Mouse (Mus musculus) gastrocnemius, adult 8-10 months (tissue): Measurements from ENCODE around the gene Fam3b. TPM values are rescaled to one million over a fixed set of nuclear protein-coding genes. Genes with fewer than 3 reads are reported as not detected.

ENCODE experiments used
- DNase-seq, 2 experiments: peaks; one replicate each; pipeline ENCODE4 v3.0.0; 2022; ENCODE audit warnings: low spot score in 2 of 2
- total RNA-seq, 4 experiments: library from RNA; stranded (reverse); gene quantifications; 2 replicates each; pipeline ENCODE4 v1.2.4; 2022

Fam3b gene
- not detected for total RNA-seq

- DNase-seq, result no peak
Observed at GRCm38 (mm10) chr16:97514099-97514940, at the start of gene Fam3b. TSS of gene Fam3b (minus strand) at chr16:97514816.

DNA sequence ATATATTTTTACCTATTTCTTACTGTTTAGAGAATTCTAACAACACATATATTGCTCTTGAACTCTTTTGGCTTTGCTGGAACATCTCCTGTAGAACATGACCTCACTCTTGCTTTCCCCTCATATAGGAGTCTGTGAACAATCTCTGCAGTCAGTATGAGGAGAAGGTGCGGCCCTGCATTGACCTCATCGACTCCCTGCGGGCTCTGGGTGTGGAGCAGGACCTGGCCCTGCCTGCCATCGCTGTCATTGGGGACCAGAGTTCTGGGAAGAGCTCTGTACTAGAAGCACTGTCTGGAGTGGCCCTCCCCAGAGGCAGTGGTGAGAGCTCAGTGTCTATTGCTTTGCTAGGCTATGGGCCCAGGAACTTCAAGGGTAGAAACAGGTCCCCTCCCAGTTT is 29.7 kb upstream of the Fam3b start:
- DNase-seq, result no peak

DNA sequence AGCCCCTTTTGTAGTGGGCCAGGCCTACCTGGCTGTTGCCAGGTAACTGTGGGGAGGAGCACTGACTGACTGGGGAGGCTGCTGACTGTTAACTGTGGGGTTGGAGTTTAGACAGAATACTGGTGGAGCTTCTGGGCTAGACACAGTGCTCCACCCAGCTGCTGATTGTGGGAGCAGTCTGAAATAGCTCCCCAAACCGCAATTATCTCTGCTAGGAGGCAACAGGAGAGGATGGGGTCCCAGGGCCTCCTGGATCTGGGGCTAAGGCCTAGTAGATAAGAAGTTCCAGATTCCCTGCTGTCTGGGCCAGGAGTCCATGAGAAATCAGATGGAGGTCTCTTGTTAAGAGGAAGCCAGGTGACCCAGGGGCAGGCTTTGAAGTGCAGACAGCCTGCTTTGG is 22.2 kb upstream of the Fam3b start:
- no peak for DNase-seq

GRCm38 (mm10) chr16:97535808-97536413 is 21.3 kb upstream of the Fam3b start:
- DNase-seq, result peak; percentile 28 to 45

DNA sequence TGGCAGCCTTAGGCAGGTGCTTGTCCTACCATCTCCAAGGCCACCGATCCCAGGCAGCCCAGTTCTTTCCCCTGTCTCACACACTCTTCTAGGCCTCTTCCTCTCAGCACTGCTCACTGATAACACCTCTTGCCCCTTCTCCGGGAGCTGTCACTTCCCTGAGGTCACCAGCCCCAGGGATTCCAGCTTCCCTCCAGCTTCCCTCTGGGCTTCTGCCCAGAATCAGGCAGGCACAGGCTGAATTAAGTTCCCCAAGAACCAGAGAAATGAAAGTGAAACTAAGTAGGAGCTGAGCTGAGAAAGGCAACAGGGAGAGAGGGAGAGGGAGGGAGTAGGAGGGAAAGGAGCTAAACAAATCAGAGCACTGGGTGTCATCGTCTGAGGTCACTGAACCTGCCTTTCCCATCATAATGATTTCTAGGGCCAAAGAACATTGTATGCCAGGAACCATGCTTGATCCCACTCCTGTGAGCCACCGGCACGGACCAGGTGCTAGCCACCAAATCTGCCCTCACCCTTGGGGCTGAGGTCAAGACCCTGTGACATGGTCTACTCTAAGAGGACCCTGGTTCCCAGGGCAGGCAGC is 20.4 kb upstream of the Fam3b start:
- peak; percentile 27 to 39 for DNase-seq

- DNase-seq, result no peak
Observed at GRCm38 (mm10) chr16:97534448-97534847, 19.8 kb upstream of the Fam3b start.

- no peak for DNase-seq
Observed at GRCm38 (mm10) chr16:97533751-97534150, 19.1 kb upstream of the Fam3b start.

GRCm38 (mm10) chr16:97533126-97533525 is 18.5 kb upstream of the Fam3b start:
- no peak for DNase-seq

GRCm38 (mm10) chr16:97529241-97529640 is 14.6 kb upstream of the Fam3b start:
- DNase-seq, result no peak

DNA sequence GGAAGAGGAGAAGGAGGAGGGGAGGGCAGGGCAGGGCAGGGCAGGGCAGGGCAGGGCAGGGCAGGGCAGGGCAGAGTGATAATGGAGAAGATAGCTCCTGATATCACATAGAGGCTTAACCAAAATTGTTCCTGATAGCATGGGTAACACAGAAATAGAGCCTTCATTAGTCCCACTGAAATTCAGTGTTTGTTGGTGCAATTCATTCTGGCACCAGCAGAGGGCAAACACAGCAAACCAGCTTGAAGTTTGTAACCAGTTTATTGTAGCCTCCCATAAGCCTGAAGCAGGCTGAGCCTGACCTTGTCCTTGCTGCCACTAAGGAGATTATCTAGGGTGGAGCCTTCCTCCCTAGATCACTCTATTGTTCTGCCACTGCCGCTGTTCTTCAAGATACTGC is 8.4 kb upstream of the Fam3b start:
- DNase-seq, result peak in 1 of 2 experiments; percentile 16

DNA sequence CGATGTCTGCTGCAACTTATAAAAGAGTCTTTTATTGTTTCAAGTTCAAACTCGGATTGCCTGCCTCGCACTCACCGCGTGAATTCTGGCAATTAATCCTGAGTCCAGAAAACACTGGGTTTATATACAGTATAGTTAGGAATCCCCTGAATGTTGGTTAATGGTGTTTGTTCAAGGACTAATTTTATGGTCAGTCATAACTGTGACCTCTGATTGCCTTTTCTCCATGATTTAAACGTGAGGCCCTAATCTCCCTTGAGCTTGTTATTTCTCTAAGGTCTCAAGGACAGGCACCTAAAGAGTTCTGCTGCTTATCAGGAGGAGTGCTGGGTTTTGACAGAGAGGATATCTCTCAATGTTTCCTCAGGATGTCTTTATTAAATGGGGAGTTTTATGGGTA is 7.4 kb upstream of the Fam3b start:
- no peak for DNase-seq

- DNase-seq, result no peak
Observed at GRCm38 (mm10) chr16:97516341-97516740, 1.7 kb upstream of the Fam3b start.

- no peak for DNase-seq
Observed at GRCm38 (mm10) chr16:97512347-97512751, 2.3 kb downstream of the Fam3b start.

DNA sequence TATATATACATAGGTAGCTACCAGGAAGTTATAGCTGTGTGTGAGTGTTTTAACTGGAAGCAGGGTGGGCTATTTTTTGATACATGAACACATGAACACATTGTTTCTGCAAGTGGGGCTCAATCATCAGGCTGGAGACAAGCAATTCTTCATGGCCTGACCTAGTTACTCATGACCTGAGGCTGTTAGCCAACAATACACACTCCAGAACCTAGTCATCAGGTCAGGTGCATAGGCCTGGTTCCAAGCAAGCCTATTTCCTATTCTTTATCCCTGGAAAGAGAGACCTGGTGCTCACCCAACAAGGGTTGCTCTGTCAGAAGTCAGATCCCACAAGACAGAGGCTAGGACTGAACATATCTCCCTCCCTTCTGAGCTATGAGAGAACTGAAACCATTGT is 3.1 kb downstream of the Fam3b start:
- DNase-seq, result no peak

GRCm38 (mm10) chr16:97510849-97511248 is 3.8 kb downstream of the Fam3b start:
- DNase-seq, result no peak

GRCm38 (mm10) chr16:97507783-97508182 is 6.8 kb downstream of the Fam3b start:
- DNase-seq, result no peak

GRCm38 (mm10) chr16:97504793-97505192 is 9.8 kb downstream of the Fam3b start:
- no peak for DNase-seq

GRCm38 (mm10) chr16:97503849-97504248 is 10.8 kb downstream of the Fam3b start:
- no peak for DNase-seq

DNA sequence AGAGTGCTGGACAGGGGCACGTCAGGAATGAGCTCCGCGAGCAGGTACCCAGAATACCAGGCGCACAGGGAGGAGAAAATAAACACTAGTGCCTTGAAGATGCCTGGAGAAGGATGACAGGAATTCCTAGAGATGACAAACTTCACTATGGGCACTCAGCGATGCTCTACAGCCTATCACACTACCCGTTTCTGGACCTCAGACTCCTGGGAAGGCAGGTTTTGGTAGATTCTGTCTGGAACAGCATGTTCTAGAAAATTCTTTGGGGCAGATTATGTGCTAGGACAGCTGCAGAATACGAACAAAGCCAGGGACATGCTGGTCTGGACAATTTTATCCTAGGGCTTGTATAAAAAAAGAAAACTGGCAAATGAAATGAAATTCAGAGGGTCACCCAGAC is 13.7 kb downstream of the Fam3b start:
- DNase-seq, result no peak

DNA sequence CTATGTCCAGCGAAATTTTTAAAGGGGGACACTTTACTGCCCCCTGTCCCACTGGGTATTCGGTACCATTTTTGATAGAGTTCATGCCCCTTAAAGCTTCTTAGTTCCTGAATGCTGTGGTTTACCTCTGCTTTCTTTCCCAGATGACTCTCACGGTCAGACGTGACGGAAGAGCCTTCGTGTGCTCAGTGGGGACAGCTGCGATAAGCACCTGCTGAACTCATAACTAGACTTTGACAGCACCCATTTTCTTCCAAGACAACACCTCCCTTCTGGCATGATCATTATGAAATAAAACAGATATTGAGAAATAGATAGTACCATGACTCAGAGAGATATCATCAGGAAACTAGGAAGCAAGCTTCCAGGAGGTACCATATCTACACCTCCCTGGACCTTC is 15.2 kb downstream of the Fam3b start:
- DNase-seq, result no peak

DNA sequence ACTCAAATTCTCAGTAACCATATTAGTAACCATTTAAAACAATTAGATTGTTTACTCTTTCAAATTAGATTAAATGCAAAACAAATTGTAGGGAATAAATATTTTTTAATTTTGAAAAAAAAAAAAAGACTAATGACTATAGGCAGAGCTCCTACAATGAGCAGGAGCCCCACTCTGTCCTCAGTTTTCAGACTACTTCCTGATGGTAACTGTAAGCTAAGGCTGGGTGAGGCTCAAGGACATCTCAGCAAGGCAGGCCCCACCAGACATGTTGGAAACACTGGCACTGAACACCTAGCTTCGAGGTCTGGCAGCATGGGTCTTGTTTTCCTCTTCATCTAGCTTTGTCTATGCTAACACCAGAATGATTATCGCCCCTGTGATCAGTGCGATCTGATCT is 16.5 kb downstream of the Fam3b start:
- no peak for DNase-seq

- DNase-seq, result no peak
Observed at GRCm38 (mm10) chr16:97497682-97498081, 16.9 kb downstream of the Fam3b start.

DNA sequence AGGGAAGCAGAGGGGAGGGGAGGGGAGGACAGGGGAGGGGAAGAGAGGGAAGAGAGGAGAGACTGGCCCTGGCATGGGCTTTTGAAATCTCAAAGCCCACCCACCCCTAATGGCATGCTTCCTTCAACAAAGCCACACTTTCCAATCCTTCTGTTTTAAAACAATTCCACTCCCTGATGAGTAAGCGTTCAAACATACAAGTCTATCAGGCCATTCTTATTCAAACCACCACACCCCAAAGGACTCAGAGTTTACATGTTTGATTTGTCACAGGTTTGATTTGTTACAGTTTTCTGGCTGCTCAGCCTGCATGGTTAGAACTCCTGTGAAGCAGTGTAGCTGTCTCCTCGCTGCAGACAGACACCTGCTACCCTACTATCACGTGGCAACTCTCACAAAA is 18.6 kb downstream of the Fam3b start:
- no peak for DNase-seq
